Mouse (Mus musculus): ENCODE results near the gene Rnf207.

The Rnf207 gene

GRCm38 (mm10) chr4:152294188-152294929 is 24.4 kb downstream of the Rnf207 start:
- DNase-seq (ENCODE audit: low spot score) = no peak

- no peak for DNase-seq (ENCODE audit: low spot score)
These were observed 26.6 kb downstream of the Rnf207 start for GRCm38 (mm10) chr4:152292102-152292765.

GRCm38 (mm10) chr4:152291562-152291961 is 27.2 kb downstream of the Rnf207 start, which contains the start of gene Hes3:
TSS of gene Hes3 (minus strand) at chr4:152291662.
- DNase-seq (ENCODE audit: low spot score) = no peak

- DNase-seq (ENCODE audit: low spot score) = no peak
These were observed 27.8 kb downstream of the Rnf207 start for GRCm38 (mm10) chr4:152290991-152291390.

- DNase-seq (ENCODE audit: low spot score) = no peak
These were observed 28.4 kb downstream of the Rnf207 start for GRCm38 (mm10) chr4:152290385-152290784.

GRCm38 (mm10) chr4:152288398-152288945 is 30.3 kb downstream of the Rnf207 start:
- no peak for DNase-seq (ENCODE audit: low spot score)

- DNase-seq (ENCODE audit: low spot score) = no peak
These were observed 31.3 kb downstream of the Rnf207 start for GRCm38 (mm10) chr4:152287317-152288120.

- no peak for DNase-seq (ENCODE audit: low spot score)
These were observed 31.9 kb downstream of the Rnf207 start for GRCm38 (mm10) chr4:152286887-152287286.

GRCm38 (mm10) chr4:152286183-152286582 is 32.6 kb downstream of the Rnf207 start:
- DNase-seq (ENCODE audit: low spot score) = no peak

- DNase-seq (ENCODE audit: low spot score) = no peak
These were observed 33.3 kb downstream of the Rnf207 start for GRCm38 (mm10) chr4:152285505-152285904.

GRCm38 (mm10) chr4:152283186-152283950 is 35.4 kb downstream of the Rnf207 start:
- peak; percentile 78 for DNase-seq (ENCODE audit: low spot score)

GRCm38 (mm10) chr4:152282721-152283120 is 36.1 kb downstream of the Rnf207 start:
- no peak for DNase-seq (ENCODE audit: low spot score)

- no peak for DNase-seq (ENCODE audit: low spot score)
These were observed 37.2 kb downstream of the Rnf207 start for GRCm38 (mm10) chr4:152281601-152282000.

GRCm38 (mm10) chr4:152278986-152279385 is 39.8 kb downstream of the Rnf207 start:
- DNase-seq (ENCODE audit: low spot score) = no peak

- no peak for DNase-seq (ENCODE audit: low spot score)
These were observed 40.9 kb downstream of the Rnf207 start for GRCm38 (mm10) chr4:152277916-152278315.

- DNase-seq (ENCODE audit: low spot score) = no peak
These were observed 42.1 kb downstream of the Rnf207 start for GRCm38 (mm10) chr4:152276389-152277347.

GRCm38 (mm10) chr4:152274681-152275131 is 44.1 kb downstream of the Rnf207 start:
- no peak for DNase-seq (ENCODE audit: low spot score)

- no peak for DNase-seq (ENCODE audit: low spot score)
These were observed 45.1 kb downstream of the Rnf207 start, which contains the start of gene Gpr153 for GRCm38 (mm10) chr4:152273621-152274236. TSS of gene Gpr153 (plus strand) at chr4:152274232.

- no peak for DNase-seq (ENCODE audit: low spot score)
These were observed 45.6 kb downstream of the Rnf207 start for GRCm38 (mm10) chr4:152273191-152273590.

Data from ovary, postnatal 14 days (tissue).